Mouse (Mus musculus): ENCODE measurements around the gene Cfap61.

GRCm38 (mm10) chr2:146098853-146099717, 164.5 kb downstream of the Cfap61 start:
- TF ChIP-seq EP300 (optimal IDR thresholded peaks at IDR 0.05) (no peak), CTCF (IDR thresholded peaks at IDR 0.05; ENCODE audit: low read depth) (no peak)

Data from stomach, postnatal 0 days (tissue).